ENCODE assay signal across 9 mouse cellular contexts in genomic region chrX:161716503-161716864, GRCm38 (mm10). TPM values are rescaled to one million over a fixed set of nuclear protein-coding genes. Genes with fewer than 3 reads are reported as not detected.
DNase-seq lines count a peak whose midpoint lies in the region; ATAC-seq lines count a peak whose summit lies in the region.
"Had no signal": no experiment of that assay in that cellular context is flagged by ENCODE, and none has a peak within 500 bp of the region (broad histone marks: within the 10 kb centered on the region; RNA-seq: fewer than 3 reads in every experiment).

No protein-coding gene starts in this region.

- H3K27me3 ChIP-seq in heart, embryonic 15.5 days: peaks cover 29% of the 10 kb centered on the region
- peaks cover 48% of the 10 kb centered on the region; the same call in 1 of the 2 replicates for H3K27me3 ChIP-seq in hindbrain, embryonic 13.5 days
- H3K27me3 ChIP-seq in midbrain, embryonic 11.5 days (ENCODE audit: control insufficient read depth, insufficient read depth, low read length): peaks cover 42% of the 10 kb centered on the region

- intact Hi-C loops in heart, postnatal 25 days (cut with DNase I): loop anchor here (10.0 kb wide), 1 partner anchor 68 kb away; no protein-coding TSS in a partner anchor
- intact Hi-C loops in left cerebral cortex, postnatal 10 days (cut with DNase I): no loop called here

- H3K27ac ChIP-seq in heart, embryonic 15.5 days: no peak overlapping the region
- no peak overlapping the region for H3K27ac ChIP-seq in brown adipose tissue, adult 24 weeks (replicated peaks; ENCODE audit: low read depth, low read length)
- H3K27ac ChIP-seq in hindbrain, embryonic 13.5 days: peak overlapping the region; percentile 89
- H3K27ac ChIP-seq in midbrain, embryonic 11.5 days (ENCODE audit: low read depth, low read length): no peak overlapping the region

- no peaks in the 10 kb centered on the region for H3K4me1 ChIP-seq in heart, embryonic 15.5 days (replicated peaks)
- no peaks in the 10 kb centered on the region; the same call in 1 of the 2 replicates for H3K4me1 ChIP-seq in brown adipose tissue, adult 24 weeks (ENCODE audit: control insufficient read depth, insufficient read depth, insufficient read length, low read length)
- H3K4me1 ChIP-seq in hindbrain, embryonic 13.5 days (replicated peaks): peaks cover 24% of the 10 kb centered on the region
- no peaks in the 10 kb centered on the region for H3K4me1 ChIP-seq in midbrain, embryonic 11.5 days (ENCODE audit: control insufficient read depth, insufficient read depth, low read length)

- peak overlapping the region; percentile 93 for H3K4me2 ChIP-seq in heart, embryonic 15.5 days
- peak overlapping the region; percentile 57 for H3K4me2 ChIP-seq in hindbrain, embryonic 13.5 days
- peak overlapping the region; percentile 84 for H3K4me2 ChIP-seq in midbrain, embryonic 11.5 days

- 26% methylated on average over 9 of the region's 9 CpGs for WGBS in heart, embryonic 15.5 days
- 36% methylated on average over 2 of the region's 9 CpGs for WGBS in hindbrain, embryonic 13.5 days
- WGBS in midbrain, embryonic 11.5 days: 37% methylated on average over 9 of the region's 9 CpGs

- H3K9me3 ChIP-seq in heart, embryonic 15.5 days (replicated peaks): no peaks in the 10 kb centered on the region
- no peaks in the 10 kb centered on the region for H3K9me3 ChIP-seq in hindbrain, embryonic 13.5 days
- H3K9me3 ChIP-seq in midbrain, embryonic 11.5 days (ENCODE audit: control insufficient read depth, low read length): no peaks in the 10 kb centered on the region

- peak overlapping the region; percentile 60 for H3K4me3 ChIP-seq in heart, embryonic 15.5 days
- peak overlapping the region; percentile 61; the same call in 1 of the 2 replicates for H3K4me3 ChIP-seq in brown adipose tissue, adult 24 weeks (ENCODE audit: insufficient read depth, low read depth, low read length)
- H3K4me3 ChIP-seq in hindbrain, embryonic 13.5 days: peak overlapping the region; percentile 61
- H3K4me3 ChIP-seq in midbrain, embryonic 11.5 days (ENCODE audit: low read depth, low read length): peak overlapping the region; percentile 54

- ATAC-seq in heart, embryonic 15.5 days (replicated peaks; ENCODE audit: insufficient number of reproducible peaks, insufficient read depth, low FRiP score, low read depth): no peak
- peak; percentile 25 for ATAC-seq in hindbrain, embryonic 13.5 days (ENCODE audit: low FRiP score)
- ATAC-seq in midbrain, embryonic 11.5 days (ENCODE audit: low FRiP score): peak; percentile 22; the same call in 1 of the 2 replicates
- no peak for ATAC-seq in activated CD4-positive, CD25-positive, alpha-beta regulatory T cell, adult 4 months

- H3K9ac ChIP-seq in heart, embryonic 15.5 days: no peak overlapping the region
- H3K9ac ChIP-seq in hindbrain, embryonic 13.5 days: peak overlapping the region; percentile 85
- no peak overlapping the region for H3K9ac ChIP-seq in midbrain, embryonic 11.5 days (ENCODE audit: low read length)

- no peak for DNase-seq in heart, postnatal 25 days (ENCODE audit: low spot score)
- DNase-seq in midbrain, embryonic 11.5 days (ENCODE audit: low spot score, missing footprints): no peak
- DNase-seq in adrenal gland, postnatal 4 days (ENCODE audit: low spot score in 2 of 2): no peak
- no peak for DNase-seq in left cerebral cortex, postnatal 10 days (ENCODE audit: extremely low spot score in 1 of 2, low spot score in 2 of 2)
- DNase-seq: thymus, adult 2 months had no signal

- no peaks in the 10 kb centered on the region for H3K36me3 ChIP-seq in heart, embryonic 15.5 days
- H3K36me3 ChIP-seq in hindbrain, embryonic 13.5 days: no peaks in the 10 kb centered on the region
- no peaks in the 10 kb centered on the region for H3K36me3 ChIP-seq in midbrain, embryonic 11.5 days (ENCODE audit: control insufficient read depth, insufficient read depth, low read length)

RNA-seq across cellular contexts. Expression of gene Rai2, which starts 0.4 kb away (rescaled TPM):
- 3.0 and 3.1 TPM in 2 replicates for polyA plus RNA-seq in heart, embryonic 15.5 days (2015; fragmentation: Nextera tagmentation; extraction: Ambion mirVana)
- 10 to 100 TPM; 32.3 to 32.9 TPM for total RNA-seq in heart, postnatal 25 days (2021)
- 6.3 and 8.5 TPM in 2 replicates for polyA plus RNA-seq in brown adipose tissue, adult 24 weeks (2012; ENCODE audit: insufficient read depth, insufficient read length, missing spikeins)
- polyA plus RNA-seq in hindbrain, embryonic 13.5 days (2015; fragmentation: Nextera tagmentation; extraction: Ambion mirVana): 19.7 and 19.9 TPM in 2 replicates
- polyA plus RNA-seq in midbrain, embryonic 11.5 days (2014; fragmentation: Nextera tagmentation; extraction: Ambion mirVana): 3.8 and 4.1 TPM in 2 replicates
- 10 to 100 TPM; 21.6 to 28.4 TPM for total RNA-seq in adrenal gland, postnatal 4 days (2021)
- total RNA-seq in left cerebral cortex, postnatal 10 days (2021): 10 to 100 TPM in 1 of 2 experiments, 1 to 10 TPM in 1; 9.8 to 12.1 TPM
- under 1 TPM in 1 of 2 experiments, not detected in 1; 0.15 TPM for polyA plus RNA-seq in activated CD4-positive, CD25-positive, alpha-beta regulatory T cell, adult 4 months (2017; shearing (Covaris generic))

Comparison
In these comparisons a context has a peak if more than half of its experiments do, and no peak if none do; other contexts are left out.
1. ATAC-seq: peak in hindbrain, embryonic 13.5 days (single experiment) and midbrain, embryonic 11.5 days (single experiment); none in heart, embryonic 15.5 days (single experiment) and activated CD4-positive, CD25-positive, alpha-beta regulatory T cell, adult 4 months (single experiment).
2. Peak in every context shown above with its lines, with median percentiles within 50 percentile points of each other: H3K4me2 ChIP-seq and H3K4me3 ChIP-seq.